In the genomic region with DNA sequence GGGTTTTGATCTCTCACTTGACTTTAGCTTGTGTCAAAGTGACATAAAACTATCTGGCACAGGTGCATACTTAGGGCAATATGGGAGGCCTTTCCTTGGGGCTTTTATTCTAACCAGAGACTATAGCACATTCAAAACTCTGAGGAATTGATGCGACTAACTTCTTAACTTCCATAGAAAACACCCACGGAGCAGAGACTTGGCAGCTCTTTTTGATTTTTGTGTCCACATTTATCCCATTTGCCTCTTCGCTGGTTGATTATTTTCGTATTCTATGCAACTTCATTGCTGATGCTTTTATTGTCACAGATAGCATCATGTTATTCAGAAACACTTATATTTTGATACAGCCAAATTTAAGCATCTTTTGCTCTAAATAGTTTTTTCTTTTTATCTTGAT, we compare ENCODE assay signal across 29 mouse cellular contexts. TPM values are rescaled to one million over a fixed set of nuclear protein-coding genes. Genes with fewer than 3 reads are reported as not detected.
"Had no signal": no experiment of that assay in that cellular context is flagged by ENCODE, and none has a peak within 500 bp of the region (broad histone marks: within the 10 kb centered on the region; RNA-seq: fewer than 3 reads in every experiment).

No protein-coding gene starts in this region.

- H3K9ac ChIP-seq: limb, embryonic 13.5 days; liver, embryonic 12.5 days; liver, embryonic 15.5 days; lung, embryonic 15.5 days; midbrain, embryonic 13.5 days; neural tube, embryonic 13.5 days; stomach, embryonic 15.5 days had no signal

- H3K4me2 ChIP-seq: limb, embryonic 13.5 days; liver, embryonic 12.5 days; liver, embryonic 15.5 days; lung, embryonic 15.5 days; midbrain, embryonic 13.5 days; neural tube, embryonic 13.5 days; stomach, embryonic 15.5 days had no signal

- H3K9me3 ChIP-seq: limb, embryonic 10.5 days; limb, embryonic 13.5 days; liver, embryonic 12.5 days; liver, embryonic 15.5 days; lung, embryonic 15.5 days; megakaryocyte, embryonic 14.5 days; midbrain, embryonic 10.5 days; midbrain, embryonic 13.5 days; neural tube, embryonic 13.5 days; stomach, embryonic 15.5 days had no signal

- H3K27ac ChIP-seq: limb, embryonic 10.5 days; limb, embryonic 13.5 days; liver, embryonic 12.5 days; liver, embryonic 15.5 days; lung, embryonic 15.5 days; midbrain, embryonic 10.5 days; midbrain, embryonic 13.5 days; neural tube, embryonic 13.5 days; stomach, embryonic 15.5 days had no signal

- DNase-seq: kidney, adult 18-20 months; kidney, adult 9 months; kidney, postnatal 14 days; kidney, postnatal 4 days; layer of hippocampus, postnatal 36 days; liver; lung, adult 18-20 months; lung, postnatal 10 days; lung, postnatal 36 days; retina, postnatal 1 day; spleen, adult 18-20 months; thymus, adult 18-20 months; thymus, postnatal 36 days had no signal

- H3K36me3 ChIP-seq: limb, embryonic 10.5 days; limb, embryonic 13.5 days; liver, embryonic 12.5 days; liver, embryonic 15.5 days; lung, embryonic 15.5 days; midbrain, embryonic 10.5 days; midbrain, embryonic 13.5 days; neural tube, embryonic 13.5 days; stomach, embryonic 15.5 days had no signal

- H3K27me3 ChIP-seq: limb, embryonic 13.5 days; liver, embryonic 12.5 days; liver, embryonic 15.5 days; lung, embryonic 15.5 days; megakaryocyte, embryonic 14.5 days; midbrain, embryonic 13.5 days; neural tube, embryonic 13.5 days; stomach, embryonic 15.5 days had no signal

- H3K4me3 ChIP-seq: limb, embryonic 10.5 days; limb, embryonic 13.5 days; liver, embryonic 12.5 days; liver, embryonic 15.5 days; lung, embryonic 15.5 days; megakaryocyte, embryonic 14.5 days; midbrain, embryonic 10.5 days; midbrain, embryonic 13.5 days; myocyte; neural tube, embryonic 13.5 days; stomach, embryonic 15.5 days had no signal

- ATAC-seq: intestine, embryonic 16.5 days; liver, embryonic 12.5 days; midbrain, embryonic 13.5 days; midbrain, embryonic 16.5 days had no signal

- H3K4me1 ChIP-seq: limb, embryonic 10.5 days; limb, embryonic 13.5 days; liver, embryonic 12.5 days; liver, embryonic 15.5 days; lung, embryonic 15.5 days; megakaryocyte, embryonic 14.5 days; midbrain, embryonic 13.5 days; neural tube, embryonic 13.5 days; stomach, embryonic 15.5 days had no signal

RNA-seq across cellular contexts. Expression of a gene that starts 19.4 kb away (rescaled TPM):
- total RNA-seq: monocyte, adult 5-6 weeks; neutrophil, adult 5-6 weeks had no signal
- polyA plus RNA-seq: intestine, embryonic 16.5 days; liver, embryonic 12.5 days; liver, embryonic 15.5 days; midbrain, embryonic 10.5 days; midbrain, embryonic 13.5 days; myocyte; neural tube, embryonic 13.5 days; testis, adult 2 months had no signal
